Mouse (Mus musculus) limb, embryonic 11.5 days (tissue): Measurements from ENCODE around the gene Dhx40. TPM values are rescaled to one million over a fixed set of nuclear protein-coding genes. Genes with fewer than 3 reads are reported as not detected.
"Not testable (repeated sequence)": the region's sequence is repeated elsewhere in the genome, so short reads cannot be mapped to it uniquely, and the experiment has no call there.

Source experiments
- ATAC-seq: fragments of 200-750 bp; cut with Nextera tagmentation; 2 replicates; pipeline ENCODE4 v1.8.0; 2017; ENCODE audit warnings: low read depth; ENCODE audit not compliant: insufficient number of reproducible peaks, low FRiP score, low TSS enrichment
- DNase-seq: peaks from one replicate; pipeline ENCODE4 v3.0.0-alpha.2; 2015; ENCODE audit warnings: low spot score
- H3K27ac ChIP-seq: fragments of 300-500 bp; sonication (generic); replicated peaks from 2 replicates; pipeline ENCODE4 v1.5.1; 2014; ENCODE audit warnings: low read depth, mild to moderate bottlenecking, low read length
- H3K27me3 ChIP-seq: fragments of 300-500 bp; sonication (generic); 2 replicates; pipeline ENCODE4 v1.6.1; 2014; ENCODE audit warnings: mild to moderate bottlenecking, low read length, mixed read lengths; ENCODE audit not compliant: control insufficient read depth, insufficient read depth
- H3K36me3 ChIP-seq: fragments of 300-500 bp; sonication (generic); 2 replicates; pipeline ENCODE4 v1.6.1; 2014; ENCODE audit warnings: mild to moderate bottlenecking, low read length, moderate library complexity, mixed read lengths; ENCODE audit not compliant: control insufficient read depth, insufficient read depth
- H3K4me1 ChIP-seq: fragments of 300-500 bp; sonication (generic); 2 replicates; pipeline ENCODE4 v1.6.1; 2014; ENCODE audit warnings: low read length, mixed read lengths; ENCODE audit not compliant: control insufficient read depth, insufficient read depth
- H3K4me2 ChIP-seq: fragments of 300-500 bp; sonication (generic); 2 replicates; pipeline ENCODE4 v1.6.1; 2014; ENCODE audit warnings: low read depth, mild to moderate bottlenecking, moderate library complexity; ENCODE audit not compliant: severe bottlenecking
- H3K4me3 ChIP-seq: fragments of 300-500 bp; sonication (generic); 2 replicates; pipeline ENCODE4 v1.5.1; 2014; ENCODE audit warnings: low read depth, low read length
- H3K9ac ChIP-seq: fragments of 300-500 bp; sonication (generic); 2 replicates; pipeline ENCODE4 v1.6.1; 2014; ENCODE audit warnings: mild to moderate bottlenecking, low read length
- H3K9me3 ChIP-seq: fragments of 300-500 bp; sonication (generic); 2 replicates; pipeline ENCODE4 v1.6.1; 2016; ENCODE audit warnings: low read length; ENCODE audit not compliant: control insufficient read depth
- WGBS: fragments of 180-500 bp; shearing (Covaris S2); extraction: QIAGEN DNeasy Blood & Tissue Kit; methylation state at CpG from one replicate; pipeline ENCODE4 v1.1.7; 2014; 5-methylcytosine and 5-hydroxymethylcytosine counted together
- polyA plus RNA-seq: library from polyadenylated mRNA; unstranded; fragments of >200 nt; fragmentation: Nextera tagmentation; extraction: Ambion mirVana; gene quantifications from 2 replicates; pipeline ENCODE4 v1.2.1, GENCODE M21; 2014

Gene Dhx40
- polyA plus RNA-seq, 1 experiment from 2014 or later, result 43.8 TPM

DNA sequence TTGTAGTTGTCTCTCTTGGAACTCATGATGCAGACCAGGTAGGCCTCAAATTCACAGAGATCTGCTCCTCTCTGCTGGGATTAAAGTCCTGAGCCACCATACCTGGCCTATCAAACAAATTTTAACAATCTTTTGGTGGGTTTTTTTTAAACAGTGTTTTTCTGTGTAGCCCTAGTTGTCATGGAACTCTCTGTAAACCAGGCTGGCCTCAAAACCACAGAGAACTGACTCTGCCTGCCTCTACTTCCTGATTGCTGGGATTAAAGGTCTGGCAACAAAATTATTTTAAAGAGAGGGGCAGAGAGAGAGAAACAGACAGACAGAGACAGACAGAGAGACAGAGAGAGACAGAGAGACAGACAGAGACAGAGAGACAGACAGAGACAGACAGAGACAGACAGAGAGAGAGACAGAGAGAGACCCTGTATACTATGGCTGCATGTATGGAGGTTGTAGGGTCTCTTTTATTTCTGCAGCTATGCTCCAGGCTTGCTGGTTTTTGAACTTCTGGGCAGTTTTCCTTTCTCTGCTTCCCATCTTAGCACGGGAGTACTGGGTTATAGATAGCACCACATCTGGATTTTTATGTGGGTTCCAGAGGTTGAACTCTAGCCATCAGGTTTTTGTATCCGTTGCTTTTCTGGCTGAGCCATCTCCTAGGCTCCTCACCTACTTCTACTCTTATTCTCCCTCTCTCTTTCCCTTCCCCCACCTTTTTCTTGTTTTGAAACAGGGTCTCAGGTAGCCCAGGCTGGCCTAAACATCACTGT, 20.1 kb upstream of the Dhx40 start:
- no peak for ATAC-seq
- WGBS, result 69% methylated on average over 2 of the region's 2 CpGs
- H3K4me2 ChIP-seq, result no peak overlapping the region
- H3K4me3 ChIP-seq, result no peak overlapping the region
- H3K9ac ChIP-seq, result no peak overlapping the region
- H3K4me1 ChIP-seq, result no peaks in the 10 kb centered on the region
- DNase-seq, result no peak
- no peaks in the 10 kb centered on the region for H3K27me3 ChIP-seq
- no peaks in the 10 kb centered on the region for H3K9me3 ChIP-seq
- H3K36me3 ChIP-seq, result no peaks in the 10 kb centered on the region
- H3K27ac ChIP-seq, result no peak overlapping the region

DNA sequence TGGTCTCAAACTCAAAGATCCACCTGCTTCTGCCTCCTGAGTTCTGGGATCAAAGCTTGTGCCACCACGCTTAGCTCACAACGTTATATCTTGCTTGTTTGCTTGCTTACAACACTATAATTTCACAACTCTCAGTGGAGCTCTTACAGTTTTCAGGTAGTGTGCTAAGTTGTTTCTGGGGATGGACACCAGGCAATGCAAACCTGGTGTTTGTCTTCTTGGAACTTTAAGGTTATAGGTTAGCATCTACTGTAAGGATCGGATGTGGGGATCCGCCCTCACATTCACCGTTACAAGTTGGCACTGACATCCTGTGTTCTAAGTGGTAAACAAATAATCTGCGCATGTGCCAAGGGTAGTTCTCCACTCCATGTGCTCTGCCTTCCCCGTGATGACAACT, 16.9 kb upstream of the Dhx40 start:
- Histone ChIP-seq H3K36me3 (no peaks in the 10 kb centered on the region), H3K4me2 (no peak overlapping the region), H3K27me3 (no peaks in the 10 kb centered on the region), H3K4me3 (no peak overlapping the region), H3K9ac (no peak overlapping the region), H3K27ac (no peak overlapping the region), H3K4me1 (no peaks in the 10 kb centered on the region), H3K9me3 (no peaks in the 10 kb centered on the region)
- 95% methylated on average over 6 of the region's 7 CpGs for WGBS
- ATAC-seq (no peak), DNase-seq (no peak)

DNA sequence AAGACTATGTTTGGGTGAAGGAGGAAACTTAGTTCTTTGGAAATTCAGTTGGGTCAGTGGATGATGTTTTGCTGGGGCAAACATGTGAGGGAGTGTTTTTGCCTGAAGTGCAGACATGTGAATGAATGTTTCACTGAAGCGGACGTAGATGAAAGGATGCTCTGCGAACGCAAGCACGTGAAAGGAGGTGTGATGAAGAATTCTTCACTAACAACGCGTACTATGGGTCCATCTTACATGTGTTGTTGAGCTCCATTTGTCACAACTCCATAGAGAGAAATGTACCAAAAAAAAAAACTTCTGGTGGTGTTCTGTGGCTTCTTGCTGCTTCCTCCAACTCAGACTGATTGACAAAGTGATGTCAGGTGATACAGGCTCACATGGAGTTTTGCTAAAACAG, 15.0 kb upstream of the Dhx40 start:
- 84% methylated on average over 7 of the region's 7 CpGs for WGBS
- DNase-seq (no peak), ATAC-seq (no peak)
- no peaks in the 10 kb centered on the region for H3K27me3 ChIP-seq
- H3K9me3 ChIP-seq, result no peaks in the 10 kb centered on the region
- no peaks in the 10 kb centered on the region for H3K36me3 ChIP-seq
- no peak overlapping the region for H3K9ac ChIP-seq
- H3K27ac ChIP-seq, result no peak overlapping the region
- H3K4me3 ChIP-seq, result no peak overlapping the region
- no peaks in the 10 kb centered on the region for H3K4me1 ChIP-seq
- H3K4me2 ChIP-seq, result no peak overlapping the region

DNA sequence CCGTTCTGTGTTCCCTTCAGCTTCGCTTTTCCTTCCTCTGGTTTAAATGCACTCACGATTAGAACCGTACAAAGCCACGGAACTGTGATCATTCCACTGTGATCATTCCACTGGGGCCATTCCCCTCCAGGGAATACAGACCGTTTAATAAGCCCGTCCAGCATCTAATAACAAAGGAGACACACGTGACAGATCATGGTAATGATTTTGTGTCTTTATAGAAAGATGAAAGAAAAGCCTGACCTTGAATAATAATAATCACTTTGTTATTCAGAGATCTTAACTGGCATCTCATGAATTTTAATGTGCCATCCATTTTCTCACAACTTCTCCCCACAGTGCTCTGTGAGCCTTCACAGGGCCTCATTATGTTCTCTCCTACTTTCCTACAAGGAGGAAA, 12.0 kb upstream of the Dhx40 start:
- no peak overlapping the region for H3K27ac ChIP-seq

DNA sequence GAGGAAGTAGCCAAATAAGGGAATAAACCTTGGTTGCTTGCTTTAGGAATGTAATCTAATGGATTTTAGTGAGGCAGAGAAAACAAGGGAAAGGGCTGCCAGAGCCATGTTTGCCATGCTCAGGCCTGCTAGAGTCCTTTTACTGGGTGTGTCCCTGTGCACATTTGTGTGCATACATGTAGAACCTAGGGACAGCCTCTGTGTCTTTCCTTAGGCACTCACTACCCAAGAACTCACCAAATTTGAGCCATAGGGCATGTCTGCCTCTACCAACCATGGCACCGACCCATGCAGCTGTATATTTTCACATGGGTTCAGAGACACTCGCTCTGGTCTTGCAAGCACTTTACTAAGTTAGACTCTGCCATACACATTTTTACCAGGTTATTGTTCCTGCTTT, 11.4 kb upstream of the Dhx40 start:
- Histone ChIP-seq H3K4me3 (no peak overlapping the region), H3K27ac (no peak overlapping the region), H3K9me3 (no peaks in the 10 kb centered on the region), H3K4me2 (no peak overlapping the region), H3K9ac (no peak overlapping the region), H3K27me3 (no peaks in the 10 kb centered on the region), H3K4me1 (no peaks in the 10 kb centered on the region), H3K36me3 (no peaks in the 10 kb centered on the region)
- 95% methylated on average over 2 of the region's 2 CpGs for WGBS
- no peak for ATAC-seq
- DNase-seq, result no peak

More for the DNA sequence above, 12.0 kb upstream of the Dhx40 start:
- Histone ChIP-seq H3K36me3 (no peaks in the 10 kb centered on the region), H3K27me3 (no peaks in the 10 kb centered on the region), H3K4me1 (no peaks in the 10 kb centered on the region), H3K4me3 (no peak overlapping the region), H3K9me3 (no peaks in the 10 kb centered on the region), H3K9ac (no peak overlapping the region), H3K4me2 (no peak overlapping the region)
- WGBS, result 75% methylated on average over 8 of the region's 8 CpGs
- DNase-seq, result no peak
- ATAC-seq, result no peak

DNA sequence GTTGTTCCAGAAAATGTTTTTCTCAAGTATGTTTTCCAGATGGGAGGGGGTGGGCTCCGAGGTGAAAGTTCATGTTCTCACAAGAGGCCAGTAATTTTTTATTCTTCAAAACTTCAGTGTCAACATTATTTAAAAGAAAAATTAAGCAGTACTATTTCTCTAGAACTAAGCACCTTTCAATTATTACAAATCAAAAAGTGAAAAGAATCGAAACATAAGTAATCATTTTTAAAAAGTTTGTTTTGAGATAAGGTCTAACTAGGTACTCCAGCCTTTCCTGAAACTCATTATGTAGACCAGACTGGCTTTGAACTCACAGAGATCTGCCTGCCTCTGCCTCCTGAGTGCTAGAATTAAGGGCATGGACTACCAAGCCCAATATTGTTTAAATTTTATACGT, 8.7 kb upstream of the Dhx40 start:
- not testable (repeated sequence) for H3K27me3 ChIP-seq, H3K36me3 ChIP-seq, DNase-seq, H3K4me3 ChIP-seq, H3K4me2 ChIP-seq, H3K9me3 ChIP-seq, ATAC-seq, H3K4me1 ChIP-seq, H3K9ac ChIP-seq, H3K27ac ChIP-seq
- 93% methylated on average over 3 of the region's 3 CpGs for WGBS

DNA sequence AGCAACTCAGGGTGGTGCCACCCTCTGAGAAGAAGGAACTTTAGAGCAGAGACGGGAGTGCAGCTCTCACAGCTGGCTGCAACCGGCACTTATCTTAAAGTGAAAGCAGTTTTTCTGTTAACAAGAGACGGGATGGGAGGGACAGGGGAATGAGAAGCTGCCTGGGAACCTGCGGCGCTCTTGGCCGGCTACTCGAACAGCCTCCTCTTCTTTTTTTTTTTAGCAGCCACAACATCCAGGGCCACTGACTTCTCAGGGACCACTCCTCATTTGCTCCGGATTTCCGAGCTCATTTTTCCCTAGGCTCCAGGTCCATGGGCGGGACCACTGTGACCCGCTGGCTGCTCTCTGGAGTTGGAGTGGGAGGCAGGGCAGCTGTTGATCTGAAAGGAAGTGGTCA, 6.9 kb upstream of the Dhx40 start:
- H3K36me3 ChIP-seq, H3K4me2 ChIP-seq, DNase-seq, H3K27me3 ChIP-seq, H3K9me3 ChIP-seq, H3K4me1 ChIP-seq, H3K9ac ChIP-seq, ATAC-seq, H3K27ac ChIP-seq, H3K4me3 ChIP-seq: not testable (repeated sequence)
- WGBS, result 3% methylated on average over 5 of the region's 11 CpGs

DNA sequence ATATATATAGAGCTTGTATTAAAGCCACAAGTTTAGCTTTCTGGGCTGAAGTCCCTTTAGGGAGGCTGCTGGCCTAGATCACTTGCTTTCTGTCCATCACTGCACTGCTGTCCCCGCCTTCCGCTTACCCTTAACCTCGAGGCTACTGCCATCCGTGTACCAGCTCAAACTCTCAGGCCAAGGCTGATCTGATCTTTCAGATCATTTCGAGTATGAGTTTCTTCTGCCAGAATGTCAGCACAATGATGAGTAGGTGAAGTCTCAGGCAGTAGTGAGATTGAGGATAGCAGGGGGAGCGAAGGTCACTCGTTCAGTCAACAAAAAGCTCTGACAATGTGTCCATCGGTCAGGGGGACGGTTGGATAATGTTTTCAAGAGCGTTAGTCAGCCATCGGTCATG, 5.7 kb upstream of the Dhx40 start:
- H3K36me3 ChIP-seq, H3K9ac ChIP-seq, DNase-seq, H3K27ac ChIP-seq, H3K4me2 ChIP-seq, ATAC-seq, H3K4me3 ChIP-seq, H3K9me3 ChIP-seq, H3K27me3 ChIP-seq, H3K4me1 ChIP-seq: not testable (repeated sequence)
- WGBS, result 83% methylated on average over 5 of the region's 11 CpGs

DNA sequence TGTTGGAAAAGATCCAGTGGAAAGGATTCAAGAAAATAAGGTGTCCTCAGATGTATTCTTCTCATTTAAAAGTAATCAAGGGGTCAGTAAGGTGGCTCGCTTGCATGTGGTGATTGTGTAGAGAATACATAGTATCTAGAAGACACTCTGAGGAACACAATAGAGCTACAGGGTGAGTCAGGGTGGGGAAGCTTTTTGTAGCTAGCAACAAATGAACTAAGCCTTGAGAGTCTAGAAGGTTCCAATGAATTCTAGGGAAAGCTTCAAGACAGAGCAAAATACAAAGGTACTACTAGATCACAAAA, 3.7 kb upstream of the Dhx40 start:
- no peaks in the 10 kb centered on the region for H3K9me3 ChIP-seq
- no peak overlapping the region for H3K9ac ChIP-seq
- H3K27ac ChIP-seq, result no peak overlapping the region
- ATAC-seq (no peak), DNase-seq (no peak)
- no peaks in the 10 kb centered on the region for H3K4me1 ChIP-seq
- no peak overlapping the region for H3K4me2 ChIP-seq
- no peaks in the 10 kb centered on the region for H3K36me3 ChIP-seq
- no peaks in the 10 kb centered on the region for H3K27me3 ChIP-seq
- H3K4me3 ChIP-seq, result no peak overlapping the region
- WGBS, result 94% methylated on average over 1 of the region's 1 CpGs
